Mouse (Mus musculus): Measurements from ENCODE around the gene Fxr1.

DNA sequence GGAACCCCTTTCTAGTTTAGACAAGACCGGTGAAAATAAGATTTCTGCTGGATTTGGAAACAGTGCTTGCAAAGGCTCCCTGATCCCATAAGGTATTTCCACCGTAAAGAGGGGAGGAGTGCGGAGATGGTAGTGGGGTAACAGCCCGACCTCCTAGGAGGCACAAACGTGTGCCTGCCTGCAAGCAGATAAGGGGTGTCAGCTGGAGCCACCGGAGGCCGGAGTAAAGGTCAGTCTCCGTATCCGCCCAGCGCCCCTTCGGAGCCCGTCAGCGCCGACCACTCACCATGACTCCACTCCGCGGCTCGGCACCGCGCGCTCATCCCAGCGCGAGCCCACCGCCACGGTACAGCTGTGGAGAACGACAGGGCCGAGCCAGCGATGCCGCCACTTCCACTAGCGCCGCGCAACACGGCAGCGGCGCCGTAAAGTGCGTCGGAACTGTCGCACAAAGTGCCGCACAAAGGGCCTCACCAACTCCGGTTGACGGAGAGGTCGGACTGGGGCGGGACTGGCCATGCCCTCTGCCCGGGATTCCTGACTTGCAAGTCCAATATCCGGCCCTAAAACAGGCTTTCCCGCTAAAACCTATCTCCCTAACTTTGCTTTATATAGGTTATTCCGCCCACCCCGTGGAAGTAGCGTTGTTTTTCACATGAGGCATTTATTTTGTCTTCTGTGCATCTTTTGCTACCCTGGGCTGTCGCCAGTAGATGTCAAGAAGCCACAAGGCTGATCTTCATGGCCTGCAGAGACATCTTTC, 61.3 kb downstream of the Fxr1 start, which contains the start of gene Dnajc19:
- TF ChIP-seq TAL1 (IDR thresholded peaks at IDR 0.05; ENCODE audit: low read length) (no peak), GATA1 (IDR thresholded peaks at IDR 0.05; ENCODE audit: low read length) (0 out of 2 replicates have a peak, but pooled peaks have one; percentile 40)

Measured in erythroblast, embryonic 14.5 days (primary cell).